Mouse (Mus musculus) kidney, postnatal 25 days (tissue): ENCODE results near the gene Ripor3.
"Not testable (repeated sequence)": the region's sequence is repeated elsewhere in the genome, so short reads cannot be mapped to it uniquely, and the experiment has no call there.

Source experiments
- DNase-seq, 2 experiments: peaks; one replicate each; pipeline ENCODE4 v3.0.0; 2021; ENCODE audit warnings: mixed read lengths in 2 of 2

Gene Ripor3

DNA sequence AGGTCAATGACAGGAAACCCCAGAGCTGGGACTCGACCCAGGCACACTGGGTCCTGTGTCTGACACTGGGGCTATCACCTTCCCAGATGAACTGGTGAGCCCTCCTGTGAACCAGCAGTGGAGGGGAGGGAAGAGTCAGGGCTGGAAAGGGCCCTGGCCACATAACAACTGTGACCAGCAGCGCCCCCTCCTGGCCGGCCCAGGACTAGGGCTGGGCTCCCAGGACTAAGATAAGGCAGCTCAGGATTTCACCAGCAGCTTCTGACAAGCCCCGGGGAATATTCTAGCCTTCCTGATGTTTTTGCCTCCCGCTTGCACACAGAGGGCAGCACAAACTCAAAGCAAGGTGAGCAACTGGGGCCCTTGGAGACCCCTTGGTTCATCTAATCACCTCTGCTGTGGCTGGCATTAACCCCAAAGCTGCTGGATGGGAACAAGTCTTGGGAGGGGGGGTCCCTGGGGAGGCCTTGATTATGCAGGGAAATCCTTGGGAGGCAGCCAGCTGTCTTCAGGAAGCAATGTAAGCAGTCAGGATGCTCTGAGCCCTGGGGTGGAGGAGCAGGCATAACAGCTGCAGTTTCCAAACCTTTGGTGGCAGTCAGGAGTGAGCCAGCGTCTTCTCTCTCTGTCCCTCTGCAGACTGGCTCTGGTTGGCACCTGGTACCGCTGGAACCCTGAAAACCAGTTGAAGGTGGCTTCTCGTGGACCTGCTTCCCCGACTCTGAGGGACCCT is at the start of gene Ripor3:
Gene Ripor3 (minus strand): TSS at position 683 of the 733 bp plus-strand sequence.
- peak; percentile 83 to 86 for DNase-seq

DNA sequence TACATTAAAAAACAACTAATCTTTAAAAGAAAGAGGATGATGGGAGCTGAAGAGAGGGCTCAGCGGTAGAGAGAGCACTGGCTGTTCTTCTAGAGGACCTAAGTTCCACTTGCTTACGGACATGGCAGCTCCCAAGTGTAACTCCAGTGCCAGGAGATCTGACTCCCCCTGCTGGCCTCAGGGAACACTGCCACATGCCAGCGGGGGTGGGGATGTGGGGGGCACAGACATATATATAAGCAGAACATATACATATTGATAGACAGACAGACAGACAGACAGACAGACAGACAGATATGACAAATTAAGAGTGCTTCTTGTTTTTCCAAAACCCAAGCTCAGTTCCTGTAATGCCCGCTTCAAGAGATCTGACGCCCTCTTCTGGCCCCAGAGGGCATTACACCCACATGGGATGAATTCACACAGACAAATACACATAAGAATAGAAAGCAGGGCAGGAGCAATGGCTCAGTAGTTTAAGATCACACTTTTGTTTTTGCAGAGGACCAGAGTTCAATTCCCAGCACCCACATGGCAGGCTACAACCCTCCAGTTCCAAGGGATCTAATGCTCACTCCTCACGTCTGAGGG is 48.9 kb upstream of the Ripor3 start:
- DNase-seq = no peak

DNA sequence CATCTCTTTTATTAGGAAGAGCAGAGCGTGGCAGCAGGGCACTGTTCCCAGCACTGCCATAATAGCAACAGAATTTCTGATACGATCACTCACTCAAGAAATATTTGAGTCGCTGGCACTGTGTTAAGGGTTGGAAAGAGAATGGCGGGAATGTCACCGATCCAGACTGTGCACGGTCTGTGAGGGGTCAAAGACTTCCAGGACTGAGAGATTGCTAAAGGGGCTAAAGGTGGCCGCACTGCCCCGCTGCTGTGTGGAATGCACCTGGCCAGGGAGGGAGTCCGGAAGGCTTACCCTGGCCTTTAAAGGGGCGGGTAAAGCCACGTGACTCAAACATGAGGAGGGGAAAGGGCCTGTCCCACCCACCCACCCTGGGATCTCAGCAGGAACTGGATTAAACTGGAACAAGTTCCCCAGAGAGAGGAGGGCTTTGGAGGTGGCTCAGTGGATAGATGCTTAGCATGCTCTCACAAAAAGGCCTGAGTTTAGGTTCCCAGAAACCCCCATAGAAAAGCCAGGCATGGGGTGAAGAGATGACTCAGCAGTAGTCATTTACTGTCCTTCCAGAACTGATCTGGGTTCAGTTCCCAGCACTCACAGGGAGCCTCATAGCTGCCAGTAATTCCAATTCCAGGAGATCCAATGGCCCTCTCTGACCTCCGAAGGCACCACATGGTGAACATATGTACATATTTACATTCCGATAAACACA is 48.2 kb upstream of the Ripor3 start:
- DNase-seq = peak in 1 of 2 experiments; percentile 68

DNA sequence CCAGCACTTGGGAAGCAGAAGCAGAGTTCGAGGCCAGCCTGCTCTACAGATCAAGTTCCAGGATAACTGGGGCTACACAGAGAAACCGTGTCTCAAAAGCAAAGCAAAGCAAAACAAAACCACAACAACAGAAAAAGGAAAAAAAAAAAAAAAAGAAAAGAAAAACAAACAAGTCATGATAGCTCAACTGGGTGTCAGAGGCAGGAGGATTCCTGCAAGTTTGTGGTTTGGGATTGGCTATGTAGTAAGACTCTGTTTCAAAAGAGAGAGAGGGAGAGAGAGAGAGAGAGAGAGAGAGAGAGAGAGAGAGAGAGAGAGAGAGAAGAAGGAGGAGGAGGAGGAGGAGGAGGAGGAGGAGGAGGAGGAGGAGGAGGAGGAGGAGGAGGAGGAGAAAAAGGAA is 47.5 kb upstream of the Ripor3 start:
- not testable (repeated sequence) for DNase-seq

DNA sequence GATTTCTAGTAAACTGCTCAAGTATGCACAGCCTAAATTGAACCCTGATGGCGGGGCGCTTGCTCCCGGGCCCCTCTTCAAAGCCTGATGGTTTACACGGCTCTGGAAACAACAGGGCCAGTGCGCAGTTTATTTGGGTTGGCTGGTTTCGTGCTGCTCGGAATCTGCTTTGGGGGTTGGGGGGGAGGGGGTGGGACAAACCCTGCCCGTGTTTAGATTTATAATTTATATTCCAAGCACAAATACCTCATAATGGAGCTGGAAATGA is 46.2 kb upstream of the Ripor3 start:
- no peak for DNase-seq

DNA sequence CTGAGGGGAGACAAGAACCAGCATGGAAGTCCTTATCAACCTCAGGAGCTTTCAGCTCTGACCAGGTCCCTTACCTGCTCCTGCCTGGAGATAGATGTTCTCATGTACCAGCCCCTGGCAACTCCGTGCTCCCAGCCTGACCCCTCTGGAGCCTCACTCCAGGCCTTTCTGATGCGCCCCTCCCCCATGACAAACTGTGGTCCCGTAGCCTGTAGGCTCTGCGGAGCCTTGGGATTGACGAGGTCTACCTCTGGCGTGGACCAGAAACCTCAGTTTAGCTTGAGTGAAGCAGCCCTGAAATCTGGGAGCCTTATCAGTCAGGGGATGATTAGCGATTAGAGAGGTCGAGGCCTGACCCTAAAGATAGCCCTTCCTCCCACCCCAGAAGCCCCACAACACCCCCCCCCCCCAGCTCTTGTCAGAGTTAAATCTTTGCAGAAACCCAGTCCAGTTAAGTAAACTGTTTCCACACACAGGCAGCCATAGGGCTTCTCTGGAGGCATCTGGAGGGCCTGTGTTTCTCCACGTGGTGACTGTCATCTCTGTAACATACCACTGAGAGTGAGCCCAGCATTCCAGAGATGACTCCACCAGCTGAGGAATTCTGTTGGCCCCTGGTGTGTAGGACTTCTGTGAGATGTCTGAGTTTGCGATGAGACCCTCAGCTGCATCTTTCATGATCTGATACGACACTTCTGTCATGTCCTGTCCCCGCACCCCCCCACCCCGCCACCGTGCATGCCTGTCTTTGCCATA is 45.7 kb upstream of the Ripor3 start:
- no peak for DNase-seq

DNA sequence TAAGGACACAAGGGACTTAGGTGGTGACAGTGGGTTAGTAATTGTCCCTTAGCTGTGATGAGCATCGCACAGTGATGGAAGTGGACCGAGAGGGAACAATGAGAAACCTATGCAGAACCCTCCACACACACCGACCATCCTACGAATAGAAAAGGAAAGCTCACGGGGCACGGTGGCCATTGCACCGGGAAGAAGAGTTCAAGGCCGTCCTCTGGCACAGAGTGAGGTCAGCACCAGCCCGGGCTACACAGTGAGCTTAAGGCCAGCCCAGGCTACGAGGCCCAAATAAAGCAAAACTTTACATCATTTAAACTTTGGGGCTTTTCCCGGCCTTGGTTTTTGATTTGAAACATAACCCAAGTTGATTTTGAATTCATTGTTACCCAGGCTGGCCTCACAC is 43.7 kb upstream of the Ripor3 start:
- DNase-seq = no peak

DNA sequence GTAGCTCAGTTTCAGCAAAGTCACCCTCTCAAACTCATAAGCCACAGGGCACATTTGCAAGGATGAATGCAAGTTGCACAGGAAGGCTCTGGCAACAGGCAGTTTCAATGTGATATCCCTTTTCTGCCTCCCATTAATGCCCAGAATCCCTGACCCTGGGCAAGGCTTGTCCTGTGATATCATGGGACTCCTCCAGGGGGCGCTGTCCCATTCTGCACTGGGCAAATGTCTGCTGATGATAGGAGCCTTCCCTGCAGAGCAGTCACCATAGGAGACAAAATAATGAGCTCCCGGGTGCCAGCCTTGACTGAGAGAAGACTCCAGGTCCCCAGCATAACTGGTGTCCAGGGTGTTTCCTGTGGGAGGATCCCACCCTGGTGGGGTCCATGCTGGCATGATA is 42.3 kb upstream of the Ripor3 start:
- peak; percentile 76 to 79 for DNase-seq

DNA sequence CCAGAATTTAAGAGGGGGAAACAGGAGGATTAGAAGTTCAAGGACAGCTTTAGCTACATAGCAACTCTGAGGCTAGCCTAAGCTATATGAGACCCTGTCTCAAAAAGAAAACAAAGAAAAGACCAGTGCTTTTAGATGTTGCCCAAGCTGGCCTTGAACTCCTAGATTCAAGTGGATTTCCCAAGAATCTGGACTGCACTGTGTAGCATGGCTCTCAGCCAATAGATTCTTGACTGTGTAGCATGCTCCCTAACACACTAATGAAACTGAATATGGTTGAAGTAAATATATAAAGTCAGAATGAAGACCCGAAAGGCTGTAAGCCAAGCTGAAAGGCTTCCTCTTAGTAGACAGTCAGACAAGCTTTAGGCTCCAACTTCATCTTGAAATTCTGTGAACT is 41.7 kb upstream of the Ripor3 start:
- DNase-seq = no peak

DNA sequence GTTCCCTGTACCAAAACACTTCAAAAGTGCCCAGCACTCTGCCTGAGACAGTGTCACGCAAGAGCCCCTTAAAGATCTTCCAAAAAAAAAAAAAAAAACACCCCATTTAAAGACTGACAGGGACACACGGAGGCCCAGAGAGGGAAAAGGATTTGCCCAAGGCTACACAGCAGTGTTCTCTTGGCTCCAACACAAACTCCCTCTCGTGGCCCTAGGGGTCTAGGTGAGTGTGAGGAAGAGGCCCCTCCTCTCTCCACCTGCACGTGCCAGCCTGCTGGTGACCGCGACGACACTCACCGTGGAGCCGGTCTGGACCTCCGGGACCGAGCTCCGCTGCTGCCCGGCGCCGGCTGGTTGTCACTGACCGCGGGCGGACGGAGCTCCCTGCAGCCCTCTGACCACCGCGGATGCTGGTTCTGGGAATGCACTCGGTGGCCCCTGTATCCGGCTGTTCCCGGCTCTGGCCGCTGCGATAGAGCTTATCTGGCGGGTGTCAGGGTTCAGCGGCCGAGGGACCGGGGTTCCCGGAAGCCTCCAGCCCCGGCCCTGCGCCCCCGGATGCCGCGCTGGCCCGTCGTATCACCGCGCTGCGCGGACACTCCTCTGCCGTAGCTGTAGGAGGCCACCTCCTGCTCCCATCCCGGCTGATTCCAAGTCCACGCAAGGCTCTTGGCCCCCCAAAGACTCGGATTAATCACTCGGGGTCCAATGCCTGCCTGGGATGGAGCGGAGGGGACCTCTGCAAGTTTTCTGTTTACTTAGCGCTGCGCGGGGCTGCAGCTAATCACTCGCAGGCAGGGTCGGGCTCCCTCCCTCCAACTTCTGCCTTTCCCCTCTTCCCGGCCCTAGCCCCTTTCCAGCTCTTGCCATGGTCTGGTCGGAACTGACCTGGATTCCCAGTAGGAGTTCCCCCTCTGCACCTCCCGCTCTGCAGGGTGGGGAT is 39.9 kb upstream of the Ripor3 start:
- DNase-seq = peak; percentile 68 to 81

DNA sequence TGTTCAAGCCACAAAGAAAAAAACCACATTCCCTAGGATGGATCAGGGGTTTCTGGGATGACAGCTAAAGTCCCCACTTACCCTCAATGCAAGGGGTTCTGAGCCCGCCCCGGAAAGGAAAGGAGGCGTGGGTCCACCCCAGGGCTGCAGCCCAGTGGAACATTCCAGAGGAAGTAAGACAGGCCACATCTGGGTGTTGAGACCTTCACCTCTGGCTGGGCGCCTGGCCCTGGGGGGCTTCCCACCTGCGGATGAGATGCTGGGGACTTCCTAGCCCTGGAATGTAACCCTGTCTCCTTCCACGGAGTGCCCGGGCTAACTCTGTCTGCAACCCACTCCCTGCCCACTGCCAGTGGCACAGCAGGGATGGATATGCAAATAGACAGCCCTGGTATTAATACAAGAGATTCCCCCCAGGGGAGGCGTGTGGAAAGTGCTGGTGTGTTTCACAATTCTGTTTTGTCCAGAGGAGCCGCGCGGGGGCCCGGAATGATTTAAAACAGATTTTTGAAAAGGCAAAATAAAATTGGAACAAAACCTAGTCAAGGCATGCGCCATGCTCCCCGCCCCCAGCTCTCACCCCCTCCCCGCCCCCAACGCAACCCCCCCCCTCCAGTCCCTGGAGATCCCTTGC is 38.7 kb upstream of the Ripor3 start:
- DNase-seq = peak; percentile 37 to 59

DNA sequence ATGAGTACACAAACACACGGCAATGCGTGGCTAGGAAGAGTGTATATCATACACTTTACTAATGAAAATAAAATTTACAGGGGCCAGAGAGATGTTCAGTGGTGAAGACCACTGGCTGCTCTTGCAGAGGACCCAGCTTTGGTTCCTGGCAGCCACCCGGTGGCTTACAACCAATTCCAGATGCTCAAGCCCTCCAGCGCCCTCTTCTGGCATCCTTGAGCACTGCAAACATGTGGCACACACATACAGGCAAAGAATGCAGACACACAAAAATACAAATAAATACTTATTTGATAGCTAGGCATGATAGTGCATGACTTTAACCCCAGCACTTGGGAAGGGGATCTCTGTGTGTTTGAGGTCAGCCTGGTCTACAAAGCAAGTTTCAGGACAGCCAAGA is 36.0 kb upstream of the Ripor3 start:
- peak in 1 of 2 experiments; percentile 32 for DNase-seq

DNA sequence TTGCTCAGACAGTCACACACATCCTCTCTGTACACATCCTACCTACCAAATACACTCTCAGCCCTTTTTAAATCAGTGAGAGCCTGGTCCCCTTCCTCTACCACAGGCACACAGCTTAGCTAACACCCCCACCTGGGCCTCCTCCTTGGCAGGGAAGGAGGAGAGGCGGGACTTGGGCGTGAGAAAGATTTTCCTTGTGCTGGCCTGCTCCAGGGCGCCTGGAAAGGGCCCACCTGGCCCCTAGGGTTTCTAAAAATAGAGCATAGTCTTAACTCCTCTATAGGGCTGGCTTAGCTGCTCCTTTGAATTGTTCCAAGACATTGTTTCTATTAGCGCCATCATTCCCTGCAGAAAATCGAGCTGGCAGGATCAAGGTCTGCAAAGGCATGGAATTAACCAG is 35.4 kb upstream of the Ripor3 start:
- peak; percentile 61 to 81 for DNase-seq

DNA sequence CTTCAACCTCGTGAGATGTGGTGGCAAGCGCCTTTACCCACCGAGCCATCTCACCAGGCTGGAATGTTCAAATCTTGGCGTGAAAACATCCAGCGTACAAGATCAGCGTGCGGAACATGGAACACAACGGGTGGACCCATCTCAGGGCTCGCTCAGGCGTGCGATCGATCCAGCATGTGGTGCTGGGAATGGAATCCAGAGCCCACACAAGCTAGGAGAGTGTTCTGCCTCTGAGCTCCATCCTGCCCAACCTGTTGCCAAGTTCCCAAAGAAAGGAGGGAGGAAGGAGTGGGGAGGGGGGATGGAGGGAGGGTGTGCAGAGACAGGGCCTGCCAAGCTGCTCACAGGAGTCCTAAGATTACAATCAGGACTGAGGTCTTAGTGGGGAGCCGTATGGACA is 34.9 kb upstream of the Ripor3 start:
- peak; percentile 21 to 58 for DNase-seq

DNA sequence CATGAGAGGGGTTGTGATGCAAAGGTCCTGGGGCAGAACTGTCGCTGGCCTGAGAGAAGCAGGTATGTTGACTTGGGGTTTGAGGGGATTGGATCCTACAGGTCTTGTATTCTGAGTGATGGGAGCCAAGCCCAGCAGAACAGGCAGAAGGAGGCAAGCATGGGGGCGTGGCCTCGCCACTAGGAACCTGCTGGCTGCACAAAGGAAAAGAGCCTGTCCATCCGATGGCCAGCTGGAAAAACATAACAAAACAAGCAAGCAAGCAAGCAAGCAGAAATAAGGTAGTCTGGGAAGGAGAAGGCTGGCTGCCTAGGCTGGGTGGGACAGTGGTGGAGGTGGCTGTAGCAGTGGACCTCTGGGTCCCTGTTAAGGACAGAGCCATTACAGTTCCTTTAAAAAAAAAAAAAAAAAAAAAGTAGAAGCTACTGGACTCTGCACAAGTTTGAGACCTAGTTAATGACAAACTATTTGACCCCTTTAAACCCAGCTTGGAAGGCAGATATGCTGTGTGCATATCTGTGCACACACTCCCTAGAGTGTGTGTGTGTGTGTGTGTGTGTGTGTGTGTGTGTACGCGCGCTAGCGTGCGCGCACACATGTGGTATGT is 34.4 kb upstream of the Ripor3 start:
- DNase-seq = peak; percentile 72 to 83

DNA sequence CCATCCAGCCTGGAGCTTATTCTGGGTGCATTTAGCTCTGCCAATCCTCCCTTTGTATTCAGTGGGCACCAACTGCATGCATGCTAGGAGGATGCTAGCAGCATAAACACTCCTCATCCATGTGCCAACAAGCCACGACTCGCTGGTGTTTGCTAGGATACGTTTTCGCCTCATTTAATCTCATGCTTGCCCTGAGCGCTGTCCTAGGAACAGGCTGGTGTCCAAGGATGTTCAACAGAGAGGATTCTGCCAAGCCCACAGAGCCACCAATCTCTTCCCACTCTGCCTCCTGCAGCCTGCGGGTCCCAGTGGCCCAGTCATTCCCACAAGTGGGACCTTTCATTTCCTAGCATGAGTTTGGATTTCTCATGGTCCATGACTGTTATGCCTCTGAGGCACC is 31.6 kb upstream of the Ripor3 start:
- no peak for DNase-seq

DNA sequence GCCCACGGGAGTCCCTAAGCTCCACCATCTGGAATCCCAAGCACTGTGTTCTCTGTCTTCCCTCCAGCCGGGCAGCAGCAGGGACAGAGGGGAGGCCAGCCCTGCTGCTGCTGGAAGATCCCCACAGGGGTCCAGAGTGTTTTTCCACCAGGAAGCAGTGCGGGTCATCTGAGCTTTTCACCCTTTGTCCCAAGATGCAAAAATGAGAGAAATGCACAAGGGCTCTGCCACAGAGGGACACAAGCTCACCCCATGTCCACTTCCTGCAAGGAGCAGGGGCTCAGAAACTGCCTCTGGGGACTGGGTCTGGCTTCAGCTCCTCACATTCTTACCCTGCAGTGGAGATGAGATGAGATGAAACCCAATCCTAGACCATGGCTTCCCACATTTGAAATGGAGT is 30.3 kb upstream of the Ripor3 start:
- DNase-seq = peak; percentile 33 to 66

DNA sequence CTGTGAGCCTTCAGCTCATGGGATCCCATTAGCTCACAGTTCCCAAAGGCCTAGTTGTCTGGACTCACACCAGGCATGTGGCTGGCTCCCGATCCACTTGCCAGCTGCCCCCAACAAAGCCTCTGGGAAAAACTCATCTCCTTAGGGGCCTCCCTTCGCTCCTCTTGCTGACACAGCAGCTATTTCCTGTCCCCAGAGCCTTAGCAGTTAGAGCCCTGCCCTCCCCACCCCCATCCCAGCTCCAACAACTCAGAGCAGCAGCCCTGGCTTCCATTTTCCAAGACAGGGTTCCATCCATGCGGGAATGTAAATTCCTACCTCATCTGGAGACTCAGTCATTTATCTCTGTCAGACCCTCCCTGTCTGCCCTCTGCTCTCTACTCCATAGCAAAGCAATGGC is 26.6 kb upstream of the Ripor3 start:
- DNase-seq = peak; percentile 40 to 60

DNA sequence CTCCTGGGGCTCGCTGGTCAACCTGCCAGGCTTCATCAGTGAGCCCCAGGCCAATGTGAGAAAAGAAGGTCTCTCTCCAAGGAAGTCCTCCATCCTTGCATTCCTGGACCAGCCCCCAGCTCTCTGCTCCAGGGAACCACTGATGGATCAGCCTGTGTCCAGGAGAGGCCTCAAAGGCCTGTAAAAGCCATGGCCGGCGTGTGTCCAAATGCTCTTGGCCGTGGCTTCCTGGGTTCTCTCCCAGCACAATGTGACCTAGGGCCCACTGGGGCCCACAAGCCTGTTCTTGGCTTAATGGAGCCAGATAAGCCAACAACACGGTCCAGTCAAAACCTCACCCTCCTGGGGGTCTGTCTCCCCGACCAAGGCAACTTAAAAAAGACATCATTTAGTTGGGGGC is 25.5 kb upstream of the Ripor3 start:
- no peak for DNase-seq

DNA sequence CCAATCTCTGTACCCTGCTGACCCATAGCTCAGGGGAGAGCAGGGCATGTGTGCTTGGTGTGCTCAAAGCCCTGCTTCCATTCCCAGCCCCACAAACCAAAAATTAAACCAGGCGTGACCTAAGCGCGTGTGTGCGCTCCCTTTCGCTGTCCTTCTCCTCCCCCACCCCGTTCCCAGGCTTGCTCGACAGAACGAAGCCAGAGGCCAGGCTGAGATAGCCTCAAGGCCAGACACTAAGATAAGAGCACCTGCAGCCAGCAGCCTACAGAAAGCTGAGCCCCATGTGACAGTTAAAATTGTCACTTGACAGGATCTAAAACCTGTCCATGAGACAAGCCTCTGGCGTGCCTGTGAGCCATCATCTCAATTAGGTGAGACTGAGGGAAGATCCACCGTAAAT is 23.5 kb upstream of the Ripor3 start:
- DNase-seq = no peak

DNA sequence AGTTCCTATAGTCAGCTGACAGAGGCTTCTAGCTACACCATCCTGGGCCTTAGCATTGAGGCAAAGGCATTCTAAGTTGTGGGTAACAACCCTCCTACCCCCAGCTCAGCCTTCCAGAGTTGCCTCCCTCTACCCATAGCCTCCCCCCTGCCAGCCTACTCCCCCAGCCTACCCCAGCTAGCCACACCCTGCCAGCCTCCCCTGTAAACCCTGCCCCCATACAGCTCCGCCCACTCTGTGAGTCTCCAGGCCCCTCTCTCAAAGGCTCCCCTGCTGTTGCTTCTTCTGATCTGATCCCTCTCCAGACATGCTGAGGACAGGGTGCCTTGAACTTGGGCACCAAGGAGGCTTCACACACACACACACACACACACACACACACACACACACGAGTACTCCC is 21.4 kb upstream of the Ripor3 start:
- no peak for DNase-seq

DNA sequence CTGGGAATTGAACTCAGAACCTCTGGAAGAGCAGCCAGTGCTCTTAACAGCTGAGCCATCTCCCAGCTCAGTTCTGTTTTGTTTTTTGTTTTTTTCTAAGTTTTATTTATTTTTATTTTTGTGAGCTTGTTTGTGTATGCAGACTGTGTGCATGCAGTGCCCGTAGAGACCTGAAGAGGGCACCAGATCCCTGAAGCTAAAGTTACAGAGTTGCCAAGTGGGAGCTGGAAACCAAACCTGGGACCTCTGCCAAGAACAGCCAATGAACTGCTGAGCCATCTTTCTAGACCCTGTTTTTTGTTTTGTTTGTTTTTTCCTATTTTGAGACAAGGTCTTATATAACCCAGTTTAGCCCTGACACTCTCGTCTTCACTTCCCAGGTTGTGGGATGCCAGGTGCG is 18.0 kb upstream of the Ripor3 start:
- no peak for DNase-seq
